8 mouse cellular contexts compared by ENCODE assay signal in genomic region chr6:52012409-52013244, GRCm38 (mm10). TPM values are rescaled to one million over a fixed set of nuclear protein-coding genes. Genes with fewer than 3 reads are reported as not detected.
A peak's percentile ranks its signal among the peaks of the same experiment; 100 is the strongest.
DNase-seq lines count a peak whose midpoint lies in the region; ATAC-seq lines count a peak whose summit lies in the region.

TSS of gene Skap2 (minus strand) at chr6:52012549.

- peak; percentile 97 for ATAC-seq in hindbrain, embryonic 12.5 days (ENCODE audit: low FRiP score)

- H3K27ac ChIP-seq in hindbrain, embryonic 12.5 days: peak within 1 kb of the TSS; percentile 35; the same call in 1 of the 2 replicates

- peak within 1 kb of the TSS; percentile 62 for H3K4me3 ChIP-seq in hindbrain, embryonic 12.5 days

- no peaks in the 10 kb centered on the region for H3K9me3 ChIP-seq in hindbrain, embryonic 12.5 days (replicated peaks)

- H3K36me3 ChIP-seq in hindbrain, embryonic 12.5 days: no peaks in the 10 kb centered on the region

- WGBS in hindbrain, embryonic 12.5 days: 1% methylated on average over 51 of the region's 51 CpGs

- peaks cover 38% of the 10 kb centered on the region for H3K27me3 ChIP-seq in hindbrain, embryonic 12.5 days

- DNase-seq in Muller cell, postnatal 12 days (ENCODE audit: inconsistent ontology term): peak; percentile 99
- DNase-seq in cerebellum, adult 9-11 months: peak; percentile 97
- peak; percentile 97 for DNase-seq in frontal cortex, postnatal 10 days (ENCODE audit: low spot score in 2 of 2)
- DNase-seq in layer of hippocampus, postnatal 14 days (ENCODE audit: low spot score in 2 of 2): peak; percentile 95 to 98
- DNase-seq in lung, postnatal 14 days: peak; percentile 99
- peak; percentile 98 for DNase-seq in retina, adult 2 months (ENCODE audit: low read depth, low spot score)
- DNase-seq in thymus, postnatal 36 days: peak; percentile 98 to 99

- peaks cover 2% of the 10 kb centered on the region; the same call in 1 of the 2 replicates for H3K4me1 ChIP-seq in hindbrain, embryonic 12.5 days

- H3K4me2 ChIP-seq in hindbrain, embryonic 12.5 days (replicated peaks): peak within 1 kb of the TSS; percentile 76

- H3K9ac ChIP-seq in hindbrain, embryonic 12.5 days: peak within 1 kb of the TSS; percentile 55

RNA-seq across cellular contexts. Expression of gene Skap2, which starts in this region (rescaled TPM):
- polyA plus RNA-seq in hindbrain, embryonic 12.5 days (2016; fragmentation: Nextera tagmentation; extraction: Ambion mirVana): 24.4 and 27.8 TPM in 2 replicates
- 10 to 100 TPM; 10.8 to 11.0 TPM for total RNA-seq in layer of hippocampus, postnatal 14 days (2021)

Comparison
In these comparisons a context has a peak if more than half of its experiments do, and no peak if none do; other contexts are left out.
1. Peak in every context shown above with its lines: DNase-seq, ATAC-seq, H3K4me3 ChIP-seq and H3K27ac ChIP-seq.